Mouse (Mus musculus): ENCODE measurements around the gene Gm20721. TPM values are rescaled to one million over a fixed set of nuclear protein-coding genes. Genes with fewer than 3 reads are reported as not detected.
"Not testable (repeated sequence)": the region's sequence is repeated elsewhere in the genome, so short reads cannot be mapped to it uniquely, and the experiment has no call there.

The Gm20721 gene
- total and polyA plus RNA-seq, 3 experiments = 55.7 to 363 TPM; not detected in 1

DNA sequence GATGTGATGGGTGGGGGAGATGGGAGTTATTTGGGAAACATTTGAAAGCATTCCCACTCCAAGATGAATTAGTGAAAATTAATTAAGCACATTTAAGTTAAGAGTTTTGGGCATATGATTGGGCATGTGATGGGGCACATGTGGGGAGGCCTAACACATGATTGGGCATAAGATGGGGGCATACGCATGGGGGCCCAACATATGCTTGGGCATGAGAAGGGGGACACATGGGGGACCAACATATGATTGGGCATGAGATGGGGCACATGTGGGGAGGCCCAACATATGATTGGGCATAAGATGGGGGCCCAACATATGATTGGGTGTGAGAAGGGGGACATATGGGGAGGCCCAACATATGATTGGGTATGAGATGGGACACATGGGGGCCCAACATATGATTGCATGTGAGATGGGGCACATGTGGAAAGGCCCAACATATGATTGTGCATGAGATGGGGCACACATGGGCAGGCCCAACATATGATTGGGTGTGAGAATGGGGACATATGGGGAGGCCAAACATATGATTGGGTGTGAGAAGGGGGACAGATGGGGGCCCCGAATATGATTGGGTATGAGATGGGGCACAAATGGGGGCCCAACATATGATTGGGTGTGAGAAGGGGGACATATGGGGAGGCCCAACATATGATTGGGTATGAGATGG, 622 bp upstream of the Gm20721 start:
- Histone ChIP-seq H3K4me1 (ENCODE audit: control insufficient read depth in 1 of 2, insufficient read depth in 2 of 2) (peaks cover 13 to 36% of the 10 kb centered on the region in 2 experiments), H3K36me3 (replicated peaks in 1 of 2; ENCODE audit: control insufficient read depth in 1 of 2, insufficient read depth in 1 of 2, low read length in 1 of 2) (peaks cover 35 to 41% of the 10 kb centered on the region in 2 experiments), H3K79me2 (replicated peaks; ENCODE audit: control insufficient read depth, extremely low read depth, insufficient read depth, poor library complexity, severe bottlenecking) (peaks cover 23% of the 10 kb centered on the region)
- H3K9ac ChIP-seq (ENCODE audit: insufficient read depth, low read depth); in situ Hi-C loops (cut with MboI; ENCODE audit: low pct_ligation_motif_present, low pct_unique_long_range_greater_than_20kb, low sequenced_read_pairs); dilution Hi-C loops (cut with MboI; ENCODE audit: extremely low pct_ligation_motif_present, extremely low pct_unique_long_range_greater_than_20kb, low sequenced_read_pairs); H3K27ac ChIP-seq (ENCODE audit: insufficient read depth, low read depth); H3K4me2 ChIP-seq (ENCODE audit: insufficient read depth, low read depth, poor library complexity, severe bottlenecking); H3K9me3 ChIP-seq (replicated peaks; ENCODE audit: low read length); DNase-seq (ENCODE audit: extremely low read depth); H3K27me3 ChIP-seq (replicated peaks); H3K4me3 ChIP-seq (replicated peaks in 1 of 3; ENCODE audit: low read depth in 2 of 3, low read length in 2 of 3, poor library complexity in 1 of 3): not testable (repeated sequence)
- TF ChIP-seq ZMIZ1 (IDR thresholded peaks at IDR 0.05; ENCODE audit: low read depth, low read length) = peak; percentile 53; the same call in 1 of the 2 replicates

DNA sequence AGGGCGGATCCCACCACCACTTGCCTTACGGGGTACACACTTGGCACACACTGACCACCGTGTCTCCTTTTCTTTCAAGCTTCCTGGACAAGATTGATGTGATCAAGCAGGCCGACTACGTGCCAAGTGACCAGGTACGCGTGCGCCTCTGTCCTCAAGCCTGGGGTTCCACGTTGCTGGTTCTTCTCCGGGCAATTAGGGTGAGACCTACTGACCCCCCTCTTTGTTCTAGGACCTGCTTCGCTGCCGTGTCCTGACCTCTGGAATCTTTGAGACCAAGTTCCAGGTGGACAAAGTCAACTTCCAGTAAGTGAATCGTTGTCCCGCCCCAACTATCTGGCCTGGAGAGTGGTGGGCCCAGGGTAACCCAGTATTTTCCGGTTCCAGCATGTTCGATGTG, 1.5 kb downstream of the Gm20721 start:
- H3K9ac ChIP-seq (ENCODE audit: insufficient read depth, low read depth) = no peak overlapping the region
- peak overlapping the region; percentile 70 for H3K27ac ChIP-seq (ENCODE audit: insufficient read depth, low read depth)
- no peak overlapping the region for H3K4me2 ChIP-seq (ENCODE audit: insufficient read depth, low read depth, poor library complexity, severe bottlenecking)
- H3K79me2 ChIP-seq (replicated peaks; ENCODE audit: control insufficient read depth, extremely low read depth, insufficient read depth, poor library complexity, severe bottlenecking) = peaks cover 44% of the 10 kb centered on the region
- dilution Hi-C loops (cut with MboI; ENCODE audit: extremely low pct_ligation_motif_present, extremely low pct_unique_long_range_greater_than_20kb, low sequenced_read_pairs) (no loop called here), in situ Hi-C loops (cut with MboI; ENCODE audit: low pct_ligation_motif_present, low pct_unique_long_range_greater_than_20kb, low sequenced_read_pairs) (no loop called here)
- DNase-seq (ENCODE audit: extremely low read depth) = no peak
- no peaks in the 10 kb centered on the region for H3K9me3 ChIP-seq (replicated peaks; ENCODE audit: low read length)
- H3K36me3 ChIP-seq (replicated peaks in 1 of 2; ENCODE audit: control insufficient read depth in 1 of 2, insufficient read depth in 1 of 2, low read length in 1 of 2) = peaks cover 48 to 61% of the 10 kb centered on the region in 2 experiments
- no peaks in the 10 kb centered on the region for H3K27me3 ChIP-seq (replicated peaks)
- no peak for TF ChIP-seq JUN (IDR thresholded peaks at IDR 0.05; ENCODE audit: insufficient read depth, low read depth, low read length)
- no peak for TF ChIP-seq MYC (IDR thresholded peaks at IDR 0.05; ENCODE audit: low read depth, low read length)
- TF ChIP-seq JUND (conservative IDR thresholded peaks at IDR 0.05; ENCODE audit: low read depth, low read length) = no peak
- no peak for TF ChIP-seq BHLHE40 (IDR thresholded peaks at IDR 0.05; ENCODE audit: low read depth, low read length)
- TF ChIP-seq USF2 (conservative IDR thresholded peaks at IDR 0.05; ENCODE audit: low read depth, low read length) = no peak
- no peak for TF ChIP-seq SIN3A (IDR thresholded peaks at IDR 0.05; ENCODE audit: low read length)
- TF ChIP-seq ZC3H11A (IDR thresholded peaks at IDR 0.05; ENCODE audit: low read depth, low read length) = no peak
- no peak for TF ChIP-seq GABPA (IDR thresholded peaks at IDR 0.05; ENCODE audit: insufficient replicate concordance, low read depth, low read length)
- no peak for TF ChIP-seq NRF1 (IDR thresholded peaks at IDR 0.05; ENCODE audit: low read depth, low read length)
- no peak for TF ChIP-seq NELFE (IDR thresholded peaks at IDR 0.05; ENCODE audit: low read depth, low read length)
- no peak for TF ChIP-seq MAZ (IDR thresholded peaks at IDR 0.05; ENCODE audit: low read depth, low read length)
- TF ChIP-seq IRF4 (IDR thresholded peaks at IDR 0.05; ENCODE audit: low read depth, low read length) = no peak
- H3K4me3 ChIP-seq (replicated peaks in 1 of 3; ENCODE audit: low read depth in 2 of 3, low read length in 2 of 3, poor library complexity in 1 of 3) = peak overlapping the region in 1 of 3 experiments; percentile 13
- peaks cover 20 to 57% of the 10 kb centered on the region in 2 experiments for H3K4me1 ChIP-seq (ENCODE audit: control insufficient read depth in 1 of 2, insufficient read depth in 2 of 2)
